Mouse (Mus musculus): Measurements from ENCODE around the gene Ccdc9b.

Gene Ccdc9b

DNA sequence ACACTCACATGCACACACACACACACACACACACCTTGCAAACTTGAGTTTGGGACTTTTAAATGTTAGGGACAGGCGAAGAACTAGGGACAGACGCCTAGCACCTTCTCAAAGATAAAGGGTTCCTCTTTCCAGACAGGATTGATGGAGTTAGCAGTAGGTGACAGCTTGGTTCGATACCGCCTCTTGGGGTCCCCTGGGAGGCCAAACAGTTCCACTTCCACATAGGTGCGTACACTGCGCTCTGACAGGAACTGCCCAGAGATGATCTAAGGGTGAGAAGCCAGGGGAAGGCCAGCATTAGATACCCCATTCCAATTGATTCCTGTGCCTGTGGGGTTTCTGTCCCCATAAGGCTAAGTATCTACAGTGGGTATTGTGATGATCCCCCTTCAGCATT is 48.8 kb downstream of the Ccdc9b start:
- DNase-seq (ENCODE audit: low spot score in 2 of 2): no peak

GRCm38 (mm10) chr2:118711038-118711494 is 51.4 kb downstream of the Ccdc9b start:
- DNase-seq (ENCODE audit: low spot score in 2 of 2): peak in 1 of 2 experiments; percentile 53

GRCm38 (mm10) chr2:118709655-118710221 is 52.7 kb downstream of the Ccdc9b start:
- DNase-seq (ENCODE audit: low spot score in 2 of 2): no peak

GRCm38 (mm10) chr2:118708472-118708871 is 54.0 kb downstream of the Ccdc9b start:
- DNase-seq (ENCODE audit: low spot score in 2 of 2): no peak

GRCm38 (mm10) chr2:118706436-118706835 is 56.0 kb downstream of the Ccdc9b start:
- peak in 1 of 2 experiments; percentile 38 for DNase-seq (ENCODE audit: low spot score in 2 of 2)
